Mouse (Mus musculus) kidney, adult 2 months (tissue): Measurements from ENCODE around the gene Cubn.

ENCODE experiments used
- CTCF ChIP-seq: fragments of 200-500 bp; conservative IDR thresholded peaks from 2 replicates; pipeline ENCODE4 v1.5.1; 2011; ENCODE audit warnings: low read depth, mild to moderate bottlenecking, control low read depth, low read length, moderate library complexity, mixed read lengths; ENCODE audit not compliant: insufficient read depth, insufficient read length
- POLR2A ChIP-seq: fragments of 200-500 bp; IDR thresholded peaks from one replicate; pipeline ENCODE4 v1.6.1; 2011; ENCODE audit warnings: low read depth, low read length, control low read depth

DNA sequence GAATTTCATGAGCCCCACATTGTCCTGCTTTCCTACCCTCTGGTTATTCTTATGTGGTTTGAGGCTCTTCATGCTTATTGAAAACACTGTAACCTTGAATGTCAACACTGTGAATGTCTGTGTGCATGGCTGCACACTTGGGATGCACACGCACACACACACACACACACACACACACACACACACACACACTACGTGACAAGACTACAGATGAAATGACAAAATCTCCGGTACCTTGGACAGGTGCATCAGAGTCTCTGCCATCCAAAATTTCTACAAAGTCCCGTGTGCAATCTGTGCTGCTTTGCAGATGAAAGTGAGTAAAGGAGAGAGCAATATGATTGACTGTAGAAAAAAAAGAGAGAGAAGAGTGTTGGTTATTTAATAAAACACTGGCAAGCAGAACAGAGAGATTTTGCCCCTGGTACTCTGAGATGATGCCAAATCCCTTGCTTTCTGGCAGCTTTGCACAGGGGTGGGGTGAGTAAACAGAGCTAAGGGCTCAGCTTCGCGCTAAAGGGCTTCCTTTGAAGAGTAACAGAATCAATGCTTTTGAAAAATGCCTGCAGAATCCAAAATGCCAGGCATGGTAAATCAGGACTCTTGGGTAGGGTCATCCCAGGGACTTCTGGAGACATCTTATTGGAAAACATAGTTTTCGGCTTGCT, 133.6 kb downstream of the Cubn start:
- TF ChIP-seq CTCF (no peak), POLR2A (no peak)
